Mouse (Mus musculus): ENCODE data around the gene Scrt2. TPM values are rescaled to one million over a fixed set of nuclear protein-coding genes. Genes with fewer than 3 reads are reported as not detected.
A peak's percentile ranks its signal among the peaks of the same experiment; 100 is the strongest.

Gene Scrt2
- polyA plus RNA-seq, 1 experiment: not detected

DNA sequence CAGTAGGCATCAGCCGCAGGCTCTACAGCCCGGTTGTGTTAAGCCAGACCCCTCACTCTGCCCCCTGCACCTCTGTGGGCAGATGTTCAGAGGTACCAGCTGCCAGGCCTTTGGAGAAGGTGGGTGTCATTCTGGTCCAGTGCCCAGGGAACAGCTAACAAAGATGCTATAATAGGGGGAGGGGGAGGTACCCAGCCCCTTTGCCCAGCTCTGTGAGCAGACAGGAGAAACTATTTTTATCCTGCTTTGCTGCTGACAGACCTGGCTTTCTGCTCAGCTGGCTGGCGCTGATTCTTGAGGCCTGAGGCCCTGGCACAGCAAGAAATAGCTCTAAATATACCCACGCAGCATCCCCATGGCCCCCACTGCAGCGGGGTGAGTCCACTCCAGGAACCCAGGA is 5.8 kb downstream of the Scrt2 start:
- no peaks in the 10 kb centered on the region for H3K36me3 ChIP-seq (ENCODE audit: control insufficient read depth)
- TF ChIP-seq GATA1 (IDR thresholded peaks at IDR 0.05; ENCODE audit: low read length) (no peak), TAL1 (IDR thresholded peaks at IDR 0.05; ENCODE audit: low read length) (no peak)
- no peaks in the 10 kb centered on the region for H3K4me1 ChIP-seq (ENCODE audit: control insufficient read depth)
- H3K4me3 ChIP-seq (replicated peaks): no peak overlapping the region
- peaks cover 66% of the 10 kb centered on the region for H3K27me3 ChIP-seq (ENCODE audit: control insufficient read depth)
- no peaks in the 10 kb centered on the region; the same call in 1 of the 2 replicates for H3K9me3 ChIP-seq (ENCODE audit: control insufficient read depth, low read length)

DNA sequence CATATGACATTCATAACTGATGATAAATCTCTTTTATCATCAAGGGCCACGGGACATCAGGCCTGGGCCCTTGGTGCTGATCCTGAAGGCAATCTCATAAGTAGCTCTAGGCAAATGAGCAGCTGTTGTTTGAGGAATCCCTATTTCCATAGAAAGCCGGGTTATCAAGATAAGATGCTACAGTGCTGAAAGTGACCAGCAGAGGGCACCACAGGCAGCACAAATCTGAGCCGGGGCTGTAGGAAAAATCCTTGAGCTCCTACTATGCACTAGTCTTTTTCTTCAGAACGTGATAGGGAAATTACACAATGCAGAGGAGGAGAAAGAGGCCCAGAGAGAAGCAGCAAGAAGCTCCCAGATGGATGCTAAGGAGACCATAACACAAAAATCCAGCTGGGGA is 7.7 kb downstream of the Scrt2 start:
- peaks cover 66% of the 10 kb centered on the region for H3K27me3 ChIP-seq (ENCODE audit: control insufficient read depth)
- no peak for TF ChIP-seq TAL1 (IDR thresholded peaks at IDR 0.05; ENCODE audit: low read length)
- TF ChIP-seq GATA1 (IDR thresholded peaks at IDR 0.05; ENCODE audit: low read length): peak; percentile 59; the same call in 1 of the 2 replicates
- peaks cover 4% of the 10 kb centered on the region; the same call in 1 of the 2 replicates for H3K9me3 ChIP-seq (ENCODE audit: control insufficient read depth, low read length)

DNA sequence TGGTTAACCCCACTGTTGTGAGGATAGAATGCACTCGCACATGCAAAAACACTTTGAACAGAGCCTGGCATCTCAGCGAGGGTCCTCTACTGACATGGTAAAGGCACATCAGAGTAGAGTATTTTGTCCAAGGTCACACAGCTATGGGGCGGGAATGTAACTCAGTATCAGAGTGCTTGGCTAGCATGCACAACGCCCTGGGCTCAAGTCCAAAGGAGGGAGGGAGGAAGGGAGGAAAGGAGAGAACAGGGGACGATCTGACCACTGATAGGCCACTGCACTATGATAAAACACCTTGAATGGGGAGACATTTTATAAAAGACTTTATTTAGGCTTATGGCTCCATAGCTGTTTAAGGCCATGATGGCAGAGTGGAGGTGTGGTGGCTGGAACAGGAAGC is 8.3 kb downstream of the Scrt2 start:
- H3K36me3 ChIP-seq (ENCODE audit: control insufficient read depth): no peaks in the 10 kb centered on the region
- peaks cover 4% of the 10 kb centered on the region; the same call in 1 of the 2 replicates for H3K9me3 ChIP-seq (ENCODE audit: control insufficient read depth, low read length)
- peaks cover 66% of the 10 kb centered on the region for H3K27me3 ChIP-seq (ENCODE audit: control insufficient read depth)
- H3K4me3 ChIP-seq (replicated peaks): no peak overlapping the region
- peaks cover 6% of the 10 kb centered on the region for H3K4me1 ChIP-seq (ENCODE audit: control insufficient read depth)
- TF ChIP-seq TAL1 (IDR thresholded peaks at IDR 0.05; ENCODE audit: low read length) (no peak), GATA1 (IDR thresholded peaks at IDR 0.05; ENCODE audit: low read length) (no peak)

More for the DNA sequence above, 7.7 kb downstream of the Scrt2 start:
- H3K4me3 ChIP-seq (replicated peaks): no peak overlapping the region
- H3K4me1 ChIP-seq (ENCODE audit: control insufficient read depth): peaks cover 6% of the 10 kb centered on the region
- no peaks in the 10 kb centered on the region for H3K36me3 ChIP-seq (ENCODE audit: control insufficient read depth)

DNA sequence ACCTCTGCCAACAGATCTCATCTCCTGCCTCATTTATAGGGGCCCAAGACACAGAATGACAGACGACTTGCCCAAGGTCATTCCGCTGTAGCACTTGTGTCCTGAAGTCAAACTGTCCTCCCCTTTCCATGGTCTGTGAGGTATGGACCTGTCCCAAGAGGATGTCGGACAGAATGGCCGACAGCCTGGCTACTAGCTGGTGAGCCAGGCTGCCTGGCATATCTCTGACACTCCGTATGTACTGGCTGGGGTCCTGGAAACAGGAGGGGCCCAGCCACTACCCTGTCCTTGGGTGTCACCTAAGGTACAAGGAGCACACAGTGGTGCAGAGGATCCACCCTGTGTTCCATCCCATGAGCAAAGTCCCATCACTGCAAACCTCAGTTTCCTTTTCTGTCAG is 9.2 kb downstream of the Scrt2 start:
- Histone ChIP-seq H3K36me3 (ENCODE audit: control insufficient read depth) (no peaks in the 10 kb centered on the region), H3K4me3 (replicated peaks) (no peak overlapping the region), H3K9me3 (ENCODE audit: control insufficient read depth, low read length) (peaks cover 4% of the 10 kb centered on the region; the same call in 1 of the 2 replicates), H3K4me1 (ENCODE audit: control insufficient read depth) (peaks cover 6% of the 10 kb centered on the region), H3K27me3 (ENCODE audit: control insufficient read depth) (peaks cover 67% of the 10 kb centered on the region)
- TF ChIP-seq GATA1 (IDR thresholded peaks at IDR 0.05; ENCODE audit: low read length) (no peak), TAL1 (IDR thresholded peaks at IDR 0.05; ENCODE audit: low read length) (no peak)

DNA sequence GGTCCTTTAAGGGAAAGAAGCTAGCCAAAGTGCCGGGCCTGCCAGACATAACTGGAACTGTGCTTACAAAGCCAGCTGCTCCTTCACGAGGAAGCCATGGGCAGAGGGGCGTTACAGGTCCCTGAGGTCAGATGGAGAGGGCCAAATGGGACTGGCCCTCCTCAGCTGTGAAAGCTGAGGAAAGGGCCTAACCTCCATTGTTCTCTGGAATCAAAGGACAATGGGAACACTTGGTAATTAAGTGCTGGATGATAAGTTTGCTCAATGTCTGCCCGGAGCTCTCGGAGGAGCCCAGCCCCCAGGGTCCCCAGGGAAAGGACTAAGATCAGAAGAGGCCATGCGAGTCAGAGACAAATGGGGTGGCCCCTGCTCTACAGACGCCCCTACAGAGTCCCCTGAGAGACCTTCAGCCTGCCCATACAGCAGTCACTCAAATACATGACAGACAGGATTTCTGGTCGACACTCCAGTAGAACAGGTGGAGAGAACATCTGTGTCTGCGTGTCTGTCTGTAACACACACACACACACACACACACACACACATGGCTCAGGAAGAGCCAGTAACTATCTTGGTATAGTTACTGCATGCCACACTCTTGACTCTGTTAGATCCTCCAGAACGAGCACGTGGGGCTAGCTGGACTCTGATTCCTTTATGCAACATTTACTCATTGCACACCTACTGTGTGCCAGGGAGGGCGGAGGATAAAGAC is 10.2 kb downstream of the Scrt2 start:
- H3K4me3 ChIP-seq (replicated peaks): no peak overlapping the region
- TF ChIP-seq GATA1 (IDR thresholded peaks at IDR 0.05; ENCODE audit: low read length): no peak
- TF ChIP-seq TAL1 (IDR thresholded peaks at IDR 0.05; ENCODE audit: low read length): no peak
- H3K36me3 ChIP-seq (ENCODE audit: control insufficient read depth): no peaks in the 10 kb centered on the region
- peaks cover 6% of the 10 kb centered on the region for H3K4me1 ChIP-seq (ENCODE audit: control insufficient read depth)
- peaks cover 4% of the 10 kb centered on the region; the same call in 1 of the 2 replicates for H3K9me3 ChIP-seq (ENCODE audit: control insufficient read depth, low read length)
- H3K27me3 ChIP-seq (ENCODE audit: control insufficient read depth): peaks cover 75% of the 10 kb centered on the region

DNA sequence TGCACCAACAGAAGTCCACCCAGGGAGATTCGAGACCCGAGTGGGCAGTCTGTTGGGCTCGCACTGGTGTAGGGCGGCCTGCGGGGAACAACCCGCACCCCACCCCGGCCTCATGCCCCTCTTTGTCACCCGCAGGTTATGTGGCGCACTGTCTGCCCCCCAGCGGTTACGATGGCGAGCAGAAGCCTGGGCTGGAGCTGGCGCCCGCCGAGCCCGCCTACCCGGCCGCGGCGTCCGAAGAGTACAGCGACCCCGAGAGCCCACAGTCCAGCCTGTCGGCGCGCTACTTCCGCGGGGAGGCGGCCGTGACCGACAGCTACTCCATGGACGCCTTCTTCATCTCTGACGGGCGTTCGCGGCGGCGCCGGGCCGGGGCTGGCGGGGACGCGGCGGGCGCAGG is 11.6 kb downstream of the Scrt2 start:
- Histone ChIP-seq H3K4me3 (replicated peaks) (no peak overlapping the region), H3K36me3 (ENCODE audit: control insufficient read depth) (no peaks in the 10 kb centered on the region), H3K9me3 (ENCODE audit: control insufficient read depth, low read length) (peaks cover 4% of the 10 kb centered on the region; the same call in 1 of the 2 replicates), H3K27me3 (ENCODE audit: control insufficient read depth) (peaks cover 89% of the 10 kb centered on the region), H3K4me1 (ENCODE audit: control insufficient read depth) (peaks cover 6% of the 10 kb centered on the region)
- TF ChIP-seq TAL1 (IDR thresholded peaks at IDR 0.05; ENCODE audit: low read length) (no peak), GATA1 (IDR thresholded peaks at IDR 0.05; ENCODE audit: low read length) (no peak)

DNA sequence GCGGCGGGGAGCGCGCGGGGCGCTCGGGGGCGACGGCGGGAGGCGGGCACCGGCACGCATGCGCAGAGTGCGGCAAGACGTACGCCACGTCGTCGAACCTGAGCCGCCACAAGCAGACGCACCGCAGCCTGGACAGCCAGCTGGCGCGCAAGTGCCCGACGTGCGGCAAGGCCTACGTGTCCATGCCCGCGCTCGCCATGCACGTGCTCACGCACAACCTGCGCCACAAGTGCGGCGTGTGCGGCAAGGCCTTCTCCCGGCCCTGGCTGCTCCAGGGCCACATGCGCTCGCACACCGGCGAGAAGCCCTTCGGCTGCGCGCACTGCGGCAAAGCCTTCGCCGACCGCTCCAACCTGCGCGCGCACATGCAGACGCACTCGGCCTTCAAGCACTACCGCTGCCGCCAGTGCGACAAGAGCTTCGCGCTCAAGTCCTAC is 12.0 kb downstream of the Scrt2 start:
- Histone ChIP-seq H3K4me3 (replicated peaks) (peak overlapping the region; percentile 34), H3K4me1 (ENCODE audit: control insufficient read depth) (peaks cover 6% of the 10 kb centered on the region), H3K36me3 (ENCODE audit: control insufficient read depth) (no peaks in the 10 kb centered on the region), H3K9me3 (ENCODE audit: control insufficient read depth, low read length) (peaks cover 4% of the 10 kb centered on the region; the same call in 1 of the 2 replicates), H3K27me3 (ENCODE audit: control insufficient read depth) (peaks cover 94% of the 10 kb centered on the region)
- TF ChIP-seq GATA1 (IDR thresholded peaks at IDR 0.05; ENCODE audit: low read length): no peak
- no peak for TF ChIP-seq TAL1 (IDR thresholded peaks at IDR 0.05; ENCODE audit: low read length)

DNA sequence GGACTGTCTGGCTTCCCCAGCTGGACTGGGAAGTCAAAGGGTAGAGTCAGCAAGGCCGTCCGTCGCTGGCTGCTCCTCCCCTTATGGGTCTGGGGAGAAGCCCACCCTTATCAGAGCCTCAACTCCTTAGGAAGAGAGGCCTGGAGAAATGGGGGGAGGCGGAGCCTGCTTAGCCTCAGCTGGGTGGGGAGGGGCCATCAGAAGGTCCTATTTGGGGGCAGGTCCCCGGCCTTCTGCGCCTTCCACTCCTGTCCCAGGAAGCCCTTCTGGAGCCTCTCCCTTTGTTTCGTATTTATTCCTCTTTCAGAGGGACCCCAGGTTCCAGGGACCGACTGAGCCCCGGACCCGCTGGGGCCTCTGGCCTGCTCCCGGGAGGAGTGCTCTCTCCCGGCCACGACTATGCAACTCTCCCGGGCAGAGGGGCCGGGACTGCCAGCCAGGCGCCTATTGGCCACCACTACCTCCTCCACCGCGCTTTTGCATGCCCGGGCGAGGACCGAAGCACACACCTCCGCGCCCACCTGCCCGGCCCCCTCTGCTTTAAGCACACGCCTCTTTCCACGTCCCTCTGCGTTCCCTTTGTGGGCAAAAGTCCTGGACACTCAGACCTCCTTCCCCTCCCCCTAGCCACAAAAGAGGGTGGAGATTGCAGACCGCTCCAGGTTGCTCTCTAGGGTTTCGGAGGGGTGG is 13.7 kb downstream of the Scrt2 start:
- Histone ChIP-seq H3K36me3 (ENCODE audit: control insufficient read depth) (no peaks in the 10 kb centered on the region), H3K4me1 (ENCODE audit: control insufficient read depth) (peaks cover 6% of the 10 kb centered on the region), H3K27me3 (ENCODE audit: control insufficient read depth) (peaks cover 93% of the 10 kb centered on the region), H3K9me3 (ENCODE audit: control insufficient read depth, low read length) (peaks cover 4% of the 10 kb centered on the region; the same call in 1 of the 2 replicates), H3K4me3 (replicated peaks) (no peak overlapping the region)
- TF ChIP-seq TAL1 (IDR thresholded peaks at IDR 0.05; ENCODE audit: low read length) (no peak), GATA1 (IDR thresholded peaks at IDR 0.05; ENCODE audit: low read length) (no peak)

DNA sequence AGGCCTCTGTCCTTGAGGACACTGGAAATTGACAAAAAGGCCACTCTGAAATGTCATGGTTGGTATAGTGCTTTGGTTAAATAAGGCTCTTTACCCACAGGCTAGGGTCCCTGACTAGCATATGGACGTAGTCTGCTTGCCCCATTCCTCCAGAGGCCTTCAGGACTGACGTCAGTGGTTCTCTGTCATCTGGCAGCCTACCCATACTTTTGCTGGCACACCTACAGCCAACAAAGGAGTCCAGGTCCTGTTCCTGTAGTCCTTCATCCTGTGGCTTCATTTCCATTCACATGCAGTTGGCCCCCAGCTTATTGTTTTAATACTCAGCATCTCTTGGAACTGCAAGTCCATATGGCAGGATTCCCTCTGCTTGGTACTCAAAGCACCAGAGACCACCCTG is 15.6 kb downstream of the Scrt2 start:
- Histone ChIP-seq H3K4me3 (replicated peaks) (no peak overlapping the region), H3K27me3 (ENCODE audit: control insufficient read depth) (peaks cover 91% of the 10 kb centered on the region), H3K36me3 (ENCODE audit: control insufficient read depth) (no peaks in the 10 kb centered on the region), H3K9me3 (ENCODE audit: control insufficient read depth, low read length) (peaks cover 4% of the 10 kb centered on the region; the same call in 1 of the 2 replicates), H3K4me1 (ENCODE audit: control insufficient read depth) (peaks cover 6% of the 10 kb centered on the region)
- TF ChIP-seq TAL1 (IDR thresholded peaks at IDR 0.05; ENCODE audit: low read length) (no peak), GATA1 (IDR thresholded peaks at IDR 0.05; ENCODE audit: low read length) (no peak)

Measured in erythroblast, embryonic 14.5 days (primary cell).